Comparison of ENCODE assay signal across 13 mouse cellular contexts in the genomic region with DNA sequence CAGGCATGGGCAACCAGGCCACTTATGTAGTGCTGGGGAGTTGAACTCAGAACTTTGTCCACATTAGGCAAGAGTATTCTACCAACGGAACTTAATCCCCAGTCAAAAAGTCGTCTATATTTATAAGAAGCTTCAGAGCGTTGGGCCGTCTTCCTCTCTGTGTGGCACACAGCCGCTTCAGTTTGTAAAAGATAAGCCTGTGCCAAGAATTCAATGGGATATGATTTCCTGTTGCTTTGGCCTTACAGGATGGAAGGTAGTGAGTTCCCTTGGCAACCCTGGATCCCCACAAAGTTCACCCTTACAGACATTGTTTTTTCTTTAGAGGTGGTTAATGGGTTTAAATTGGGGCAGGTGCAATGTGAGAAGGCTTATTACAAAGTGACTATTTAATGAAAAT. TPM values are rescaled to one million over a fixed set of nuclear protein-coding genes. Genes with fewer than 3 reads are reported as not detected.
A peak's percentile ranks its signal among the peaks of the same experiment; 100 is the strongest.
DNase-seq lines count a peak whose midpoint lies in the region; ATAC-seq and TF ChIP-seq lines count a peak whose summit lies in the region.
"Had no signal": no experiment of that assay in that cellular context is flagged by ENCODE, and none has a peak within 500 bp of the region (broad histone marks: within the 10 kb centered on the region; RNA-seq: fewer than 3 reads in every experiment).

No protein-coding gene starts in this region.

- WGBS in kidney, postnatal 0 days = 68% methylated on average over 5 of the region's 5 CpGs
- 15% methylated on average over 5 of the region's 5 CpGs for WGBS in heart, embryonic 15.5 days
- WGBS in lung, adult 2 months = 17% methylated on average over 5 of the region's 5 CpGs
- 54% methylated on average over 5 of the region's 5 CpGs for WGBS in stomach, embryonic 16.5 days

- DNase-seq in kidney, postnatal 0 days (ENCODE audit: low spot score) = peak; percentile 43
- no peak for DNase-seq in kidney, adult 8-10 months
- peak; percentile 25 for DNase-seq in lung, adult 2 months
- no peak for DNase-seq in thymus, postnatal 36 days
- DNase-seq in MN1 (ENCODE audit: low spot score) = no peak
- DNase-seq: cerebellum, adult 18-20 months; embryo, embryonic 11 days had no signal

- no peak for ATAC-seq in kidney, postnatal 0 days (replicated peaks; ENCODE audit: low FRiP score, low read depth)
- 0 out of 2 replicates have a peak, but pooled peaks have one; percentile 34 for ATAC-seq in heart, embryonic 15.5 days (replicated peaks; ENCODE audit: insufficient number of reproducible peaks, insufficient read depth, low FRiP score, low read depth)
- ATAC-seq in stomach, embryonic 16.5 days (ENCODE audit: insufficient read depth, low FRiP score) = 0 out of 2 replicates have a peak, but pooled peaks have one; percentile 53

- H3K27ac ChIP-seq in kidney, postnatal 0 days = no peak overlapping the region
- H3K27ac ChIP-seq in heart, embryonic 15.5 days = peak overlapping the region; percentile 68
- no peak overlapping the region for H3K27ac ChIP-seq in stomach, embryonic 16.5 days (ENCODE audit: low read length)
- H3K27ac ChIP-seq: hindbrain, embryonic 12.5 days; neural tube, embryonic 15.5 days had no signal

- no peak overlapping the region for H3K4me2 ChIP-seq in kidney, postnatal 0 days (ENCODE audit: low read length)
- no peak overlapping the region for H3K4me2 ChIP-seq in heart, embryonic 15.5 days
- no peak overlapping the region for H3K4me2 ChIP-seq in stomach, embryonic 16.5 days (ENCODE audit: low read depth, low read length)
- H3K4me2 ChIP-seq: hindbrain, embryonic 12.5 days; neural tube, embryonic 15.5 days had no signal

- H3K9ac ChIP-seq in kidney, postnatal 0 days (ENCODE audit: low read depth, low read length) = no peak overlapping the region
- no peak overlapping the region for H3K9ac ChIP-seq in heart, embryonic 15.5 days
- no peak overlapping the region for H3K9ac ChIP-seq in stomach, embryonic 16.5 days (ENCODE audit: low read length)
- H3K9ac ChIP-seq: hindbrain, embryonic 12.5 days; neural tube, embryonic 15.5 days had no signal

- H3K9me3 ChIP-seq in kidney, postnatal 0 days (replicated peaks; ENCODE audit: low read length) = no peaks in the 10 kb centered on the region
- H3K9me3 ChIP-seq in heart, embryonic 15.5 days (replicated peaks) = no peaks in the 10 kb centered on the region
- H3K9me3 ChIP-seq in stomach, embryonic 16.5 days (replicated peaks; ENCODE audit: control insufficient read depth, low read length) = no peaks in the 10 kb centered on the region
- H3K9me3 ChIP-seq: hindbrain, embryonic 12.5 days; neural tube, embryonic 15.5 days had no signal

- H3K4me3 ChIP-seq in kidney, postnatal 0 days (replicated peaks; ENCODE audit: low read depth, low read length) = no peak overlapping the region
- no peak overlapping the region for H3K4me3 ChIP-seq in heart, embryonic 15.5 days
- no peak overlapping the region for H3K4me3 ChIP-seq in lung, adult 2 months (replicated peaks; ENCODE audit: extremely low read depth, low read depth, low read length)
- H3K4me3 ChIP-seq in stomach, embryonic 16.5 days (replicated peaks; ENCODE audit: low read length) = no peak overlapping the region
- H3K4me3 ChIP-seq: erythroblast, embryonic 14.5 days; hindbrain, embryonic 12.5 days; layer of hippocampus, adult 2 months; neural tube, embryonic 15.5 days had no signal

- no peaks in the 10 kb centered on the region for H3K4me1 ChIP-seq in kidney, postnatal 0 days (replicated peaks; ENCODE audit: insufficient read depth, low read length)
- H3K4me1 ChIP-seq in heart, embryonic 15.5 days (replicated peaks) = peaks cover 22% of the 10 kb centered on the region
- peaks cover 18% of the 10 kb centered on the region for H3K4me1 ChIP-seq in lung, adult 2 months (ENCODE audit: control insufficient read depth, insufficient read depth, low read length)
- H3K4me1 ChIP-seq in stomach, embryonic 16.5 days (ENCODE audit: control insufficient read depth, insufficient read depth, low read length) = peaks cover 11% of the 10 kb centered on the region; the same call in 1 of the 2 replicates
- H3K4me1 ChIP-seq: neural tube, embryonic 15.5 days had no signal

- no peaks in the 10 kb centered on the region for H3K27me3 ChIP-seq in kidney, postnatal 0 days (ENCODE audit: insufficient read depth, low read length)
- H3K27me3 ChIP-seq in heart, embryonic 15.5 days = no peaks in the 10 kb centered on the region
- H3K27me3 ChIP-seq in stomach, embryonic 16.5 days (ENCODE audit: control insufficient read depth, insufficient read depth, low read length) = no peaks in the 10 kb centered on the region
- H3K27me3 ChIP-seq: hindbrain, embryonic 12.5 days; neural tube, embryonic 15.5 days had no signal

- TF ChIP-seq POLR2A in lung, adult 2 months (IDR thresholded peaks at IDR 0.05; ENCODE audit: borderline replicate concordance, extremely low read depth, low read depth, low read length) = no peak

- H3K36me3 ChIP-seq in kidney, postnatal 0 days (ENCODE audit: insufficient read depth, low read length) = 0 out of 2 replicates have a peak, but pooled peaks cover 3% of the 10 kb centered on the region
- peaks cover 14% of the 10 kb centered on the region; the same call in 1 of the 2 replicates for H3K36me3 ChIP-seq in heart, embryonic 15.5 days
- H3K36me3 ChIP-seq in stomach, embryonic 16.5 days (ENCODE audit: control insufficient read depth, insufficient read depth, low read length) = no peaks in the 10 kb centered on the region
- H3K36me3 ChIP-seq: hindbrain, embryonic 12.5 days had no signal

- TF ChIP-seq CTCF in kidney, postnatal 0 days (IDR thresholded peaks at IDR 0.05; ENCODE audit: low read depth) = no peak
- no peak for TF ChIP-seq CTCF in lung, adult 2 months (IDR thresholded peaks at IDR 0.05; ENCODE audit: insufficient read depth, low read length)

RNA-seq across cellular contexts. Expression of a gene that starts 22.0 kb away (rescaled TPM):
- polyA plus RNA-seq in kidney, postnatal 0 days (2015; fragmentation: Nextera tagmentation; extraction: Ambion mirVana) = 55.2 and 55.8 TPM in 2 replicates
- polyA plus RNA-seq in heart, embryonic 15.5 days (2015; fragmentation: Nextera tagmentation; extraction: Ambion mirVana) = 60.4 and 64.6 TPM in 2 replicates
- polyA plus RNA-seq in lung, adult 2 months (2012; rRNA removed) = 4.9 and 7.0 TPM in 2 replicates
- polyA plus RNA-seq in stomach, embryonic 16.5 days (2015; fragmentation: Nextera tagmentation; extraction: Ambion mirVana) = 32.5 and 40.2 TPM in 2 replicates

RNA-seq across cellular contexts. Expression of a gene that starts 33.5 kb away (rescaled TPM):
- polyA plus RNA-seq in kidney, postnatal 0 days (2015; fragmentation: Nextera tagmentation; extraction: Ambion mirVana) = 24.9 and 25.5 TPM in 2 replicates
- 21.9 and 24.4 TPM in 2 replicates for polyA plus RNA-seq in heart, embryonic 15.5 days (2015; fragmentation: Nextera tagmentation; extraction: Ambion mirVana)
- 62.3 and 68.6 TPM in 2 replicates for polyA plus RNA-seq in lung, adult 2 months (2012; rRNA removed)
- polyA plus RNA-seq in stomach, embryonic 16.5 days (2015; fragmentation: Nextera tagmentation; extraction: Ambion mirVana) = 30.4 and 31.1 TPM in 2 replicates

Comparison
In these comparisons a context has a peak if more than half of its experiments do, and no peak if none do; other contexts are left out.
1. DNase-seq: peak in kidney, postnatal 0 days (single experiment) and lung, adult 2 months (single experiment); none in kidney, adult 8-10 months (0 of 2), thymus, postnatal 36 days (0 of 2) and MN1 (single experiment).